Mouse (Mus musculus): ENCODE results near the gene Irf1.

DNA sequence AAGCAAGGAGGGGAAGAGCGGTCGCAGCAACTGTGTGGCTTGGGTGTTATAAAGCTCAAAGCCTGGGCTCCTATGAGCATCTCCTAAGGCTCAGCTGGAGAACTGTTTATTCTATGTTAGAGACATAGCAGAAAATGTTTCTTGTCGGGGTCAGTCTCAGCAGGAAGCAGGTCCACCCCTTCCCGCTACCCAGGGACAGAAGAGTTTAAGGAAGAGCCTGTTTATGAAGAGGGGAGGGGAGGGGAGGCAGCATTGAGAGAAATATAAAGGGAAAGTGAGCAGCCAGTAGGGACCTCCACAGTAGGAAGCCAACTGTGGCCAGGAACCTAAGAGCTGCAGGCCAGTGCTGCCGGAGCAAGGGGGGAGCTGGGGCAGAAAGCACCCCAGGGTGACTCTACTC lies 39.5 kb downstream of the Irf1 start:
- TF ChIP-seq POLR2A (IDR thresholded peaks at IDR 0.05; ENCODE audit: low read depth, low read length) (no peak), CTCF (conservative IDR thresholded peaks at IDR 0.05; ENCODE audit: insufficient read depth, insufficient read length, low read depth, low read length) (no peak)

All from kidney, adult 2 months (tissue).